Mouse (Mus musculus): ENCODE measurements at regions not wholly inside any gene's neighbourhood (a gene's known extent, or its start where the extent isn't known, plus 50 kb on each side); places are given as distances from the start of the nearest gene placed in this dataset.

GRCm38 (mm10) chr6:35424521-35424920, 98.6 kb upstream of the Fam180a start:
- TF ChIP-seq CTCF (IDR thresholded peaks at IDR 0.05) (no peak), POLR2A (IDR thresholded peaks at IDR 0.05; ENCODE audit: insufficient read depth, low read depth, low read length) (no peak)

Data from heart, adult 2 months (tissue).